Mouse (Mus musculus): Measurements from ENCODE around the gene Slc36a2. TPM values are rescaled to one million over a fixed set of nuclear protein-coding genes. Genes with fewer than 3 reads are reported as not detected.

Gene Slc36a2
- polyA plus RNA-seq, 1 experiment, result 3.3 TPM

GRCm38 (mm10) chr11:55141502-55141901, 43.4 kb downstream of the Slc36a2 start:
- no peak overlapping the region for H3K4me3 ChIP-seq (ENCODE audit: insufficient read depth, low read length)
- no peaks in the 10 kb centered on the region for H3K4me1 ChIP-seq (ENCODE audit: control insufficient read depth, insufficient read depth, low read length)
- no peak overlapping the region for H3K27ac ChIP-seq (ENCODE audit: insufficient read depth, low read depth, low read length)
- TF ChIP-seq CTCF (IDR thresholded peaks at IDR 0.05; ENCODE audit: low read depth, low read length) (no peak), POLR2A (IDR thresholded peaks at IDR 0.05; ENCODE audit: borderline replicate concordance, low read depth, low read length) (no peak)

- no peak overlapping the region for H3K4me3 ChIP-seq (ENCODE audit: insufficient read depth, low read length)
- TF ChIP-seq CTCF (IDR thresholded peaks at IDR 0.05; ENCODE audit: low read depth, low read length) (no peak), POLR2A (IDR thresholded peaks at IDR 0.05; ENCODE audit: borderline replicate concordance, low read depth, low read length) (no peak)
- H3K27ac ChIP-seq (ENCODE audit: insufficient read depth, low read depth, low read length), result no peak overlapping the region
- peaks cover 5% of the 10 kb centered on the region; the same call in 1 of the 2 replicates for H3K4me1 ChIP-seq (ENCODE audit: control insufficient read depth, insufficient read depth, low read length)
Observed at GRCm38 (mm10) chr11:55137646-55138045, 47.2 kb downstream of the Slc36a2 start.

DNA sequence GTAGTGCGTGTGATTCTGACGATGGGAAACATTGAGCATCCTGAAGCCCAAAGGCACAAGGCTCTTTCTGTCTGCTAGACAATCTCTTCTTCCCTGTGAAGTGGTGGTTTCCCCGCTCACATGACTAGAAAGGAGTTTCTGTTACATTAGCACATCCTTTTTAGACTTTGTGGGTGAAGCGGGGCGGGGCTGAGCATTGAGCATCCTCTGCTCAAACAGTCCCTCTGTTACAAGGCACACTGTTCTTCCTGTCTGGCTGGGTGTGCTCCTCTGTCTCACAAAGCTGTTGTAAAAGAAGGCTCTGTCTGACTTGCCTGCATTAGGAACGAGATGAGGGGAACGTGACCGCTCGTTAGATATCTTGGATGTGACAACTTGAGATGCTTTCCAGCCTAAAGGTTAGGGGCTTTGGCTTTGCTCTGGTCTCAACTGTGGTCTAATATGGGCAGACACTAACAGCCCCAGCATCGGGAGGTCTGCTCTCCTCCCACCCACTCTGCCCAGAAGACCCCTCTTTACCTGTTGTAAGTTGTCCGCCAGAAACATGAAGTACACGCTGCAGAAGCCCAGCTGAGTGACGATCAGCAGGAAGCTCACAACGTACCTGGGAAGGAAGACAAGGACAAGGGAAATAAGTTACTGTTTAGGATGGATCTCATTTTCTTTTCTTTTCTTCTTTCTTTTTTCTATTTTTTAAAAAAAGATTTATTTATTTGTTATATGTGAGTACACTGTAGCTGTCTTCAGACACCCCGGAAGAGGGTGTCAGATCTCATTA, 47.9 kb downstream of the Slc36a2 start:
- Histone ChIP-seq H3K4me1 (ENCODE audit: control insufficient read depth, insufficient read depth, low read length) (peaks cover 5% of the 10 kb centered on the region; the same call in 1 of the 2 replicates), H3K27ac (ENCODE audit: insufficient read depth, low read depth, low read length) (no peak overlapping the region), H3K4me3 (ENCODE audit: insufficient read depth, low read length) (no peak overlapping the region)
- TF ChIP-seq CTCF (IDR thresholded peaks at IDR 0.05; ENCODE audit: low read depth, low read length) (no peak), POLR2A (IDR thresholded peaks at IDR 0.05; ENCODE audit: borderline replicate concordance, low read depth, low read length) (no peak)

GRCm38 (mm10) chr11:55134871-55135270, 50.0 kb downstream of the Slc36a2 start:
- TF ChIP-seq POLR2A (IDR thresholded peaks at IDR 0.05; ENCODE audit: borderline replicate concordance, low read depth, low read length) (no peak), CTCF (IDR thresholded peaks at IDR 0.05; ENCODE audit: low read depth, low read length) (no peak)
- Histone ChIP-seq H3K27ac (ENCODE audit: insufficient read depth, low read depth, low read length) (no peak overlapping the region), H3K4me1 (ENCODE audit: control insufficient read depth, insufficient read depth, low read length) (peaks cover 13% of the 10 kb centered on the region), H3K4me3 (ENCODE audit: insufficient read depth, low read length) (no peak overlapping the region)

DNA sequence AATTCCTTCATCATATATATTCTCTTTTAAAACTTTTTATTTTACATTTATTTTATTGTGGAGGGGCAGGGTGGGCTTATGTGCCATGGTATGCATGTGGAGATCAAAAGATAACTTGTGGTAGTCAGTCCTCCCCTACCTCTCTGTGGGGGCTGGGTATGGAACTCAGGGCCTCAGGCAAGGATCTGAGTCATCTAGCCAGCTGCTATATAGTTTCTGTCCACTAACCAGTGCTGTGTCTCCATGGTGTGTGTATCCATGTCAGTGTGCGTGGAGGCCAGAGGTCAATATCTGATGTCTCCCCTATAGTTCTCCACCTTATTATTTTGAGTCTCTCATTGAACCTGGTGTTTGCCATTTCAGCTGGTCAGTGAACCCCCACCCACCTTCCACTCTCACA, 50.5 kb downstream of the Slc36a2 start:
- TF ChIP-seq POLR2A (IDR thresholded peaks at IDR 0.05; ENCODE audit: borderline replicate concordance, low read depth, low read length) (no peak), CTCF (IDR thresholded peaks at IDR 0.05; ENCODE audit: low read depth, low read length) (no peak)
- Histone ChIP-seq H3K4me1 (ENCODE audit: control insufficient read depth, insufficient read depth, low read length) (peaks cover 13% of the 10 kb centered on the region), H3K27ac (ENCODE audit: insufficient read depth, low read depth, low read length) (no peak overlapping the region), H3K4me3 (ENCODE audit: insufficient read depth, low read length) (no peak overlapping the region)

DNA sequence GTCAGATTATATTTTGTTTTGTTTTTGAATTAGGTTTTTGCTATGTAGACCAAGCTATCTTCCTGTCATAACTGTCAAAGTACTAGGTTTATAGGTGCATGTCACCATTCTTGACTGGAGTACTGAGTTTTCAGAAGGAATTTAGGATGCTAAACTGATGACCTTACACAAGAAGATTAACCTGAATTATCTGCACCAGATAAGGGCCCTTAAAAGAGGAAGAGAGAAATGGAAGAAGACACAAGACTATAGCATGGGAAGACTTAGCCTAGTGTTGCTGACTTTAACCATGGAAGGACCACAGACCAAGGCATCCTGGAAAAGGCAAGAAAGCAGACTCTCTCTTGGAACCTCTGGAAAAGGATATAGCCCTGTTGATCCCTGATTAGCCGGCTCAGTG, 51.7 kb downstream of the Slc36a2 start:
- TF ChIP-seq CTCF (IDR thresholded peaks at IDR 0.05; ENCODE audit: low read depth, low read length), result no peak
- no peak for TF ChIP-seq POLR2A (IDR thresholded peaks at IDR 0.05; ENCODE audit: borderline replicate concordance, low read depth, low read length)
- no peak overlapping the region for H3K4me3 ChIP-seq (ENCODE audit: insufficient read depth, low read length)
- H3K27ac ChIP-seq (ENCODE audit: insufficient read depth, low read depth, low read length), result no peak overlapping the region
- peaks cover 13% of the 10 kb centered on the region for H3K4me1 ChIP-seq (ENCODE audit: control insufficient read depth, insufficient read depth, low read length)

- no peak for TF ChIP-seq POLR2A (IDR thresholded peaks at IDR 0.05; ENCODE audit: borderline replicate concordance, low read depth, low read length)
- TF ChIP-seq CTCF (IDR thresholded peaks at IDR 0.05; ENCODE audit: low read depth, low read length), result no peak
- Histone ChIP-seq H3K27ac (ENCODE audit: insufficient read depth, low read depth, low read length) (no peak overlapping the region), H3K4me1 (ENCODE audit: control insufficient read depth, insufficient read depth, low read length) (peaks cover 13% of the 10 kb centered on the region), H3K4me3 (ENCODE audit: insufficient read depth, low read length) (no peak overlapping the region)
Observed at GRCm38 (mm10) chr11:55131946-55132345, 52.9 kb downstream of the Slc36a2 start.

DNA sequence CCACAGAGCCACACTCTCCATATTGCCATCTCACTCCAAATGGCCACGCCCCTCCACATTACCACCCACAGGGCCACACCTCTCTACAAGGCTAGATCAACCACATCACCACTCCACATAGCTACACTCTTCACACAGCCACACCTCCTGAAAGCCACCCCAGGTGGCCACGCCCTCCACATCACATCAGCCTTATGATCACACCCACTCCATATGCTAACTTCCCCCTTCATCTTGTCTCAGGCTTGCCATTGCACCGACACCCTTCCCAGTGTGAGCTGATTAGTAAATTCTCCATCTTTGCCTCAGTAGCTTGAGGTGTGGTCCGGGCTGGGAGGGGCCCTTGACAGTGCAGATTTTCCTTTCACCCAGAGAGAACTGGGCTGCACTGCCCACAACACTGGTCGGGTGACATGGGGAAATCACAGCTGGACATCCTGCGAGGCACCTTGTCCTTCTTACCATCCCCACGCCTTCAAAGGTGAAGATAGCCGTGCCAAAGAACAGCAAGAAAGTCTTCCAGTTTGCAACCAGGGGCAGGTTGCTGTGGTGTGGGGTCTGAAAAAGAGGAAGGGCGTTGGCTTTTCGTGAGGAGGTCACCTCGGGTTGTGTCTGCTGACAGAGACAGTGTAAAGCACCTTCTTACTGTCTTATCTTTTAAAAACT, 53.7 kb downstream of the Slc36a2 start:
- no peak overlapping the region for H3K27ac ChIP-seq (ENCODE audit: insufficient read depth, low read depth, low read length)
- no peak overlapping the region for H3K4me3 ChIP-seq (ENCODE audit: insufficient read depth, low read length)
- TF ChIP-seq POLR2A (IDR thresholded peaks at IDR 0.05; ENCODE audit: borderline replicate concordance, low read depth, low read length) (no peak), CTCF (IDR thresholded peaks at IDR 0.05; ENCODE audit: low read depth, low read length) (0 out of 2 replicates have a peak, but pooled peaks have one; percentile 13)
- H3K4me1 ChIP-seq (ENCODE audit: control insufficient read depth, insufficient read depth, low read length), result peaks cover 13% of the 10 kb centered on the region

DNA sequence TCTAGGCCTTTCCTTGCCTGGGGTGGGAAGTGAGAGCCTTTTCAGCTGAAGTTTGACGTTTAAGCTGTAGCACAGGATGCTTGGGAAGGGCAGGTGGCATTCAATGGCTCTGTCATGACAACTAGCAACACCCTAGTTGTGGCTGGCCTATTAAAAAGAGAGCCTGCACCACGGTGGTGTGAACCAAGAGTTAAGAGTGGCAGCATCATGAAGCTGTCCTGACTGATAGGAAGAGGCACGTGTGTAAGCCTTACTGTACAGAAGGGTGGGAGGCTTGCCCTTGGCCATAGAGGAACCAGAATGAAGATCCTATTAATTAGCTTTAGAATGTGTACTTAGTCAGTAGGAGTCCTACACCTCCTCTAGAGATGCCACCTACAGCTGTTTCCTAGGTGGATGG, 56.5 kb downstream of the Slc36a2 start:
- no peak overlapping the region for H3K4me3 ChIP-seq (ENCODE audit: insufficient read depth, low read length)
- H3K4me1 ChIP-seq (ENCODE audit: control insufficient read depth, insufficient read depth, low read length), result peaks cover 9% of the 10 kb centered on the region
- no peak overlapping the region for H3K27ac ChIP-seq (ENCODE audit: insufficient read depth, low read depth, low read length)
- TF ChIP-seq CTCF (IDR thresholded peaks at IDR 0.05; ENCODE audit: low read depth, low read length), result no peak

DNA sequence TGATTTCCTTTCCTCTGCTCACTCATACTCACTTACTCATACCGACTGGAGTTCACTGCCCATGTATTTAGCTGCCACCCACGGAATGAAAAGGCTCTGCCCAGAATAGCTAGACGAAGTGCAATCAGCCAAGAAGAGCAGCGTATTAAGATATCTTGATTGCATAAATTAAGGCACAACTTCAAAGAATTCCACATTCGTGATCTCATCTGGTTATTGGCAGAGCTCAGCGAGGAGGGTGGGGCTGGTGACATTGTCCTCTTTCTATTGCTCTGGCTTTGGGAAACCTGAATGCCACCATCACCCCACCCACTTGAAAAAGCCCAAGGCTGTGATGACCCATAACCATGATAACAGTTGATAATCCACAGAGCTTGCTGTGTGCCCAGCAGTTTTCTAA, 56.9 kb downstream of the Slc36a2 start:
- no peak for TF ChIP-seq CTCF (IDR thresholded peaks at IDR 0.05; ENCODE audit: low read depth, low read length)
- TF ChIP-seq POLR2A (IDR thresholded peaks at IDR 0.05; ENCODE audit: borderline replicate concordance, low read depth, low read length), result no peak
- Histone ChIP-seq H3K4me3 (ENCODE audit: insufficient read depth, low read length) (no peak overlapping the region), H3K27ac (ENCODE audit: insufficient read depth, low read depth, low read length) (no peak overlapping the region), H3K4me1 (ENCODE audit: control insufficient read depth, insufficient read depth, low read length) (peaks cover 9% of the 10 kb centered on the region)

Data from bone marrow macrophage, adult 2 months (primary cell).